Mouse (Mus musculus): ENCODE results near the gene Syne1. TPM values are rescaled to one million over a fixed set of nuclear protein-coding genes. Genes with fewer than 3 reads are reported as not detected.
A peak's percentile ranks its signal among the peaks of the same experiment; 100 is the strongest.

Gene Syne1
- total RNA-seq, 2 experiments from 2014 or later: 30.1 to 36.5 TPM

- ATAC-seq (replicated peaks; ENCODE audit: low FRiP score, low TSS enrichment, poor library complexity, severe bottlenecking): no peak
These were observed 506.1 kb downstream of the Syne1 start for GRCm38 (mm10) chr10:5045213-5045612.

DNA sequence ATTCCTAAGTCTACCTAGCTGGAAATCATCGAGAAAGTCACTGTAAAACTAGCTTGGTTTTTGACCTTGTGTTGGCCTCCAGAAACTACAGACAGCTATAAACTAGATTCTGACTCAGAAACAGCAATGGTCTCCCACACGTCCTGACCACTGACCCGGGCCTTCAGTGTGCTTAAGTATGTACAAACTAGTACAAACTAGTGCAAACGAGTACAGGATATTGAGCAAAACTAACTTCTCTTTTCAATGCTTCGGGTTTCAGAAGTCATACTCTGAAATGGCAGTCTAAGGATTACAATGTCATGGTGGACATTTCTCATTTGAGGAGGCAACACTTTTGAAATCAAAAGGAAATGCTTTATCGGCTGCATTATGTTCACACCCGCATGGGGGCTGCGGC is 506.8 kb downstream of the Syne1 start:
- ATAC-seq (replicated peaks; ENCODE audit: low FRiP score, low TSS enrichment, poor library complexity, severe bottlenecking): no peak

DNA sequence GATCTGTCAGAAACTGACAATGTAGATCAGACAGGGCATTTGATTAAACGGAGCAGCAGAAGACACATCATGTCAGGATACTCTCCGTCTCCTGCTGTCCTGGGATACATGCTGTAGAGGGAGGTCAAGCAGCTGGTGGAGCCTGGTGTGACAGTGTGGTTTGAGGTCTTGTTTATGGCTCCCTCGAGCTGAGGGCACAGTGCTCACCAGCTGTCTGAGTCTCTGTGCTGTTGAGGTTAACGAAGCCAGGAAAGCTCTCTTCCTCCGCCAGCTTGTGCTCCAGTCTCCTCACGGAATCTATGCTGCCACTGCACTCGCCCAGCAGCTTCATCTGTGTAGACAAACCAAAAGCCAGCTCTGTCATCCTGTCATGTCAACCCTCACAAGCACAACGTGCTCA is 510.0 kb downstream of the Syne1 start:
- no peak for ATAC-seq (replicated peaks; ENCODE audit: low FRiP score, low TSS enrichment, poor library complexity, severe bottlenecking)

- no peak for ATAC-seq (replicated peaks; ENCODE audit: low FRiP score, low TSS enrichment, poor library complexity, severe bottlenecking)
These were observed 518.9 kb downstream of the Syne1 start for GRCm38 (mm10) chr10:5032192-5033048.

- no peak for ATAC-seq (replicated peaks; ENCODE audit: low FRiP score, low TSS enrichment, poor library complexity, severe bottlenecking)
These were observed 521.4 kb downstream of the Syne1 start for GRCm38 (mm10) chr10:5029883-5030282.

DNA sequence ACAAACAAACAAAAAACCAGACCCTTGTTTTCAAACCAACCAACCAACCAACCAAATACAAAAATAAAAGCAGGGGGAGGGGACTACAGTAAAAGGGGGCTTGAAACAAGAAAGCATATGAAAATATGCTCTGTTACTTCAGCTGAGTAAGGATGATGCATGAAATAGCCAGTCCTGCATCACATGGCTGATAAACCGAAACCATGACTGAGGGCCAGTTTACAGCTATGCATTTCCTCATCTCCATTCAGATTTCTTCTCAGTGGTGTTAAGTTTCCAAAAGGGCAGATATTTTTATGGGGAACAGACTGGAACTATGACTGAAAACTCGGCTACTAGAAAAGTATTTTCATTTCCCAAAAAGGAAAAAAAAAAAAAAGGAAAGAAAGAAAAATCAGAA is 522.1 kb downstream of the Syne1 start:
- ATAC-seq (replicated peaks; ENCODE audit: low FRiP score, low TSS enrichment, poor library complexity, severe bottlenecking): no peak

- ATAC-seq (replicated peaks; ENCODE audit: low FRiP score, low TSS enrichment, poor library complexity, severe bottlenecking): no peak
These were observed 523.0 kb downstream of the Syne1 start for GRCm38 (mm10) chr10:5028301-5028700.

DNA sequence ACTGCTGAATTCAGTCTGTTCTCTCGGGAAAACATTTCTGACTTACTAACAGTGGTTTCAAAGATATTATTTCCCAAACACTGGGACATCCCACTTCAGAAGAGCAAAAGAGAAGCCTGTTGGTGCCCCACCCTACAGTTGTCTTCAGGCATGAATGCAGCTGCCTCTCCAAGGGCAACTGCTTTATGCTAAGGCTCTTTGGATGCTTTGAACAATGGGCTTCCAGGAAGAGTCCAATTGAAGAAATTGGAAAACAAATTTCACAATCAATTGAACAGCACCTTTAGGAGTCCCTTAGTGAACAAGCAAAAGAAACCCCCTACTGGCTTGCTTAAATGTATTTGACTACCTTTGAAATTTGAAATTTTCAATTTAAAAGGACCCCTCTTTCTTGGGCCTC is 524.1 kb downstream of the Syne1 start:
- no peak for ATAC-seq (replicated peaks; ENCODE audit: low FRiP score, low TSS enrichment, poor library complexity, severe bottlenecking)

DNA sequence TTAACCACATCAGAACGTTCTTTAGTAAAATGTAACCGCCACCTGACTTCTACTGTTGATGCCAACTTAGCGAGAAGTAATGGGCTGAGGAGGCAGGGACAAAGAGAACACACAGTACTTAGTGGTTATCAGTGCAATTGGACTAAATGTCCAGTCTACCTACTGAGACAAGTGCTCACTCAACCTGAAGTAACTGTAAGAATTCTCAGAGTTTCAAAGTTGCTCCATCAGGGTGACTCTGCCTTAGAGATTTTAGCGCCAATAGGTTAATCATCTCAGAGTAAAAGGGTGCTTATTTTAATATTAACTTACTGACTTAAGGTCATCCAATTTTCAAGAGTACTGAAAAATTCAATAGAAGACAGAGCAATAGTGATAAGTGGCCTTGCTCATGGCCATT is 525.4 kb downstream of the Syne1 start:
- no peak for ATAC-seq (replicated peaks; ENCODE audit: low FRiP score, low TSS enrichment, poor library complexity, severe bottlenecking)

DNA sequence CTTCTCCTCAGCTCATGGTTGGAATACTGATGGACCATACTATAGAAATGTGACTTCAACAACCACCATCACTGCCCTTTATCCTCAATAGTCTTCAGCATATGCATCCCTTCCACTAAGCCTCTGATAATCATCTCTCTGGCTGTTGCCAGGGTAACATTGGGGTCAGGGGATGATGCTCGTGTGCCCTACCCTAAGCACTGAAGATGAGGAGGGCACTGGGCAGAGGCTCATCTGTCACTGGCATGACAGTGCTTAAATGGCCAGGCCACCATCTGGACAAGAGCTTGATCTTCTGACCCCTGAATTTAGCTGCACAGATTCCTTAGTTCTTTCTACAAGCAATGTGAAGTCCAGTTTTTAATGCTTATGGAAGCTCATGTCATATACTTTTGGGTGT is 534.1 kb downstream of the Syne1 start:
- no peak for ATAC-seq (replicated peaks; ENCODE audit: low FRiP score, low TSS enrichment, poor library complexity, severe bottlenecking)

DNA sequence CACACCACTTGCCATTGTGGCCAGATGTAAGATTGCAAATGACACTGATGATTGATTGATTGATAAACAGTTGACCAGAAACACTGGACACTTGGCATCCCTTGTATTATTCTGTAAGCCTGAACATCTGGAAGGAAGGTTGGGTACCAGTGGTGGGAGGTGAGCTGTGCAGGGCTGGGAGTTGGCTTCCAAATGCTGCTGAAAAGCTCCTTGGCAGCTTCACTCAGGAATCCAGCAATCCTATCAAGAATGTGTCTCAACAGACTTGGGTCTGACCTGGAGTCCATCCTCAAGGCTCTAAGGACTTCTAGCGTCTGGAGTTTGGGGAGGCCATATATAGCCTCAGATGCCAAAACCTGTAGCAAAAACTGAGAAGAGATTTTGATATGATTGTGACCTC is 536.3 kb downstream of the Syne1 start:
- no peak for ATAC-seq (replicated peaks; ENCODE audit: low FRiP score, low TSS enrichment, poor library complexity, severe bottlenecking)

GRCm38 (mm10) chr10:5012004-5012403 is 539.3 kb downstream of the Syne1 start:
- no peak for ATAC-seq (replicated peaks; ENCODE audit: low FRiP score, low TSS enrichment, poor library complexity, severe bottlenecking)

GRCm38 (mm10) chr10:5008795-5009366 is 542.4 kb downstream of the Syne1 start:
- ATAC-seq (replicated peaks; ENCODE audit: low FRiP score, low TSS enrichment, poor library complexity, severe bottlenecking): no peak

- ATAC-seq (replicated peaks; ENCODE audit: low FRiP score, low TSS enrichment, poor library complexity, severe bottlenecking): peak; percentile 85
These were observed 554.7 kb downstream of the Syne1 start for GRCm38 (mm10) chr10:4996592-4996991.

GRCm38 (mm10) chr10:4993802-4994201 is 557.5 kb downstream of the Syne1 start:
- peak; percentile 60 for ATAC-seq (replicated peaks; ENCODE audit: low FRiP score, low TSS enrichment, poor library complexity, severe bottlenecking)

DNA sequence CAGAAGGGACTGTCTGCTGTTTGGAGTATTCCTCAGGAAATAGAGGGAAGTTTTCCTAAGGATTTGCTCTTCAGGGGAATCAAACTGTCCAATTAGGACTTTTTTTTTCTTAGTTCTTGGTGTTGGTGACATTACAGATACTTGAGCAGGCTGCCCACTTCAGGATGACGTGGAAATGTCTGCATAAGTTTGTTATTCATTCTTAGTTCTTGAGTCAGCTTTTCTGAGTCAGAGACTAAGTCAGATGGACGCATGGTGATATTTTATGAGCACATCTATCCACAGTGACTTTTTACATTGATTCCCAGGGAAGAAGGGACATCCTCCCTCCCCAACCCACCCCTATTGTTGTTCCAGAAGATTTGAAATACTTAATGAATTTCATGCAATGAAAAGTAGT is 567.4 kb downstream of the Syne1 start:
- ATAC-seq (replicated peaks; ENCODE audit: low FRiP score, low TSS enrichment, poor library complexity, severe bottlenecking): no peak

- ATAC-seq (replicated peaks; ENCODE audit: low FRiP score, low TSS enrichment, poor library complexity, severe bottlenecking): no peak
These were observed 573.9 kb downstream of the Syne1 start for GRCm38 (mm10) chr10:4977374-4977773.

DNA sequence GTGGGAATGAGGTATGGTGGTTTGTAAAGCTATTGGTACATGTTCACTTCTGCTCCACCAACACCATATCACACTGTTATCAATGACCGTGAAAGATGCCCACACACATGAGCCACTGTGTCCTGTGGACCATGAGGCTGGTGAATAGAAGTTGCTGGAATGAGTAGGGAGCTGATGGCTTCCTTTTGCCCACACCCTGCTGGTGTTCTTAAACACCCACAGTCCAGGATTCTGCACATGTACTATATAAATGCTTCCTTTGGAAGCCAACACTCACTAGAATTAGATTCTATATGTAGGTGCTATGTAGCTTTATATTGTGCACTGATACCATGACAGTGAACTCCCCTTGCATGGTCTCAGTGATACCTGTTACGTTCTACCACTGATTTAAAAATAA is 574.7 kb downstream of the Syne1 start:
- ATAC-seq (replicated peaks; ENCODE audit: low FRiP score, low TSS enrichment, poor library complexity, severe bottlenecking): no peak

- ATAC-seq (replicated peaks; ENCODE audit: low FRiP score, low TSS enrichment, poor library complexity, severe bottlenecking): no peak
These were observed 577.0 kb downstream of the Syne1 start for GRCm38 (mm10) chr10:4974246-4974645.

GRCm38 (mm10) chr10:4972026-4972425 is 579.3 kb downstream of the Syne1 start:
- no peak for ATAC-seq (replicated peaks; ENCODE audit: low FRiP score, low TSS enrichment, poor library complexity, severe bottlenecking)

DNA sequence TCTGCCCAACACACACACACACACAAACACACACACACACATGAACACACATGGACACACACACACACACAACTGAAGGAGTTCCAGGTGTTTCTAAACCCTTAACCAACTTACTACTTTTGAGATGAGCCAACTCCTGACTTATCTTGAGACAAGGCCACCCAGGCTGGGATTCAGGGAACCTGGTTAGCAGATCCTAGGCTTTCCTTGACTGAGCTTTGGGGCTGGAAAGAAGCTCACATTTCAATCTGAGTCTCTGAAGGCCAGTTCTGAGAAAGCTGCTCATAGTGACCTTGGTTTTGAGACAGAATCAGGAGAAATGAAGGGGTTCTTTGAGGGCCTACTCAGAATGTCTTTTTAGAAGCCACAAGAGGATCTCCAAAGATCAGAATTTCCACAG is 579.7 kb downstream of the Syne1 start:
- no peak for ATAC-seq (replicated peaks; ENCODE audit: low FRiP score, low TSS enrichment, poor library complexity, severe bottlenecking)
